Comparison of ENCODE assay signal across 10 mouse cellular contexts in genomic region chr12:72723965-72724364, GRCm38 (mm10). TPM values are rescaled to one million over a fixed set of nuclear protein-coding genes. Genes with fewer than 3 reads are reported as not detected.
DNase-seq lines count a peak whose midpoint lies in the region; ATAC-seq and TF ChIP-seq lines count a peak whose summit lies in the region.
"Had no signal": no experiment of that assay in that cellular context is flagged by ENCODE, and none has a peak within 500 bp of the region (broad histone marks: within the 10 kb centered on the region; RNA-seq: fewer than 3 reads in every experiment).

No protein-coding gene starts in this region.

- H3K4me1 ChIP-seq in kidney, adult 2 months (ENCODE audit: control insufficient read depth, insufficient read depth, low read length), result no peaks in the 10 kb centered on the region
- 0 out of 2 replicates have a peak, but pooled peaks cover 5% of the 10 kb centered on the region for H3K4me1 ChIP-seq in kidney, embryonic 16.5 days (ENCODE audit: insufficient read depth, low read length)
- no peaks in the 10 kb centered on the region for H3K4me1 ChIP-seq in kidney, postnatal 0 days (replicated peaks; ENCODE audit: insufficient read depth, low read length)
- no peaks in the 10 kb centered on the region for H3K4me1 ChIP-seq in hindbrain, embryonic 12.5 days

- DNase-seq in kidney, adult 2 months, result peak; percentile 54
- DNase-seq in adrenal gland, adult 2 months, result peak; percentile 96
- DNase-seq in kidney, postnatal 0 days (ENCODE audit: low spot score), result peak; percentile 37
- peak; percentile 6 for DNase-seq in ovary, postnatal 10 days (ENCODE audit: low spot score)
- DNase-seq: cerebellum, adult 8-10 months had no signal

- no peak for TF ChIP-seq CTCF in kidney, adult 2 months (conservative IDR thresholded peaks at IDR 0.05; ENCODE audit: insufficient read depth, insufficient read length, low read depth, low read length)
- TF ChIP-seq CTCF in kidney, postnatal 0 days (IDR thresholded peaks at IDR 0.05; ENCODE audit: low read depth), result no peak

- no peak overlapping the region for H3K4me2 ChIP-seq in kidney, embryonic 16.5 days (replicated peaks; ENCODE audit: low read depth, low read length)
- no peak overlapping the region for H3K4me2 ChIP-seq in kidney, postnatal 0 days (ENCODE audit: low read length)
- no peak overlapping the region for H3K4me2 ChIP-seq in hindbrain, embryonic 12.5 days (replicated peaks)
- H3K4me2 ChIP-seq: heart, embryonic 15.5 days; intestine, embryonic 15.5 days had no signal

- no peaks in the 10 kb centered on the region for H3K36me3 ChIP-seq in kidney, adult 2 months (ENCODE audit: control insufficient read depth, insufficient read depth, low read length)
- H3K36me3 ChIP-seq in kidney, embryonic 16.5 days (ENCODE audit: insufficient read depth, low read length), result no peaks in the 10 kb centered on the region
- H3K36me3 ChIP-seq in kidney, postnatal 0 days (ENCODE audit: insufficient read depth, low read length), result no peaks in the 10 kb centered on the region
- H3K36me3 ChIP-seq in hindbrain, embryonic 12.5 days, result no peaks in the 10 kb centered on the region
- H3K36me3 ChIP-seq: heart, embryonic 15.5 days; intestine, embryonic 15.5 days had no signal

- ATAC-seq in kidney, embryonic 16.5 days (ENCODE audit: low FRiP score, low TSS enrichment), result no peak
- ATAC-seq in kidney, postnatal 0 days (replicated peaks; ENCODE audit: low FRiP score, low read depth), result no peak
- no peak for ATAC-seq in hindbrain, embryonic 12.5 days (ENCODE audit: low FRiP score)
- no peak for ATAC-seq in megakaryocyte, adult 5-6 weeks (ENCODE audit: poor library complexity, severe bottlenecking)
- ATAC-seq: intestine, embryonic 15.5 days had no signal

- WGBS in kidney, adult 2 months, result 28% methylated on average over 3 of the region's 3 CpGs
- 36% methylated on average over 3 of the region's 3 CpGs for WGBS in kidney, embryonic 16.5 days
- 26% methylated on average over 3 of the region's 3 CpGs for WGBS in kidney, postnatal 0 days
- WGBS in hindbrain, embryonic 12.5 days, result 60% methylated on average over 3 of the region's 3 CpGs

- H3K9ac ChIP-seq in kidney, embryonic 16.5 days (replicated peaks; ENCODE audit: low read length), result no peak overlapping the region
- no peak overlapping the region for H3K9ac ChIP-seq in kidney, postnatal 0 days (ENCODE audit: low read depth, low read length)
- H3K9ac ChIP-seq in hindbrain, embryonic 12.5 days, result no peak overlapping the region
- H3K9ac ChIP-seq: heart, embryonic 15.5 days; intestine, embryonic 15.5 days had no signal

- no peaks in the 10 kb centered on the region for H3K27me3 ChIP-seq in kidney, adult 2 months (replicated peaks; ENCODE audit: control insufficient read depth, insufficient read depth, low read length)
- H3K27me3 ChIP-seq in kidney, embryonic 16.5 days (ENCODE audit: insufficient read depth, low read length), result no peaks in the 10 kb centered on the region
- H3K27me3 ChIP-seq in kidney, postnatal 0 days (ENCODE audit: insufficient read depth, low read length), result no peaks in the 10 kb centered on the region
- H3K27me3 ChIP-seq in hindbrain, embryonic 12.5 days, result no peaks in the 10 kb centered on the region
- H3K27me3 ChIP-seq: heart, embryonic 15.5 days; intestine, embryonic 15.5 days had no signal

- no peak overlapping the region for H3K4me3 ChIP-seq in kidney, adult 2 months (ENCODE audit: insufficient read depth, low read depth, low read length)
- H3K4me3 ChIP-seq in kidney, embryonic 16.5 days (ENCODE audit: low read length), result no peak overlapping the region
- no peak overlapping the region for H3K4me3 ChIP-seq in kidney, postnatal 0 days (replicated peaks; ENCODE audit: low read depth, low read length)
- H3K4me3 ChIP-seq in hindbrain, embryonic 12.5 days, result no peak overlapping the region
- H3K4me3 ChIP-seq: heart, embryonic 15.5 days; intestine, embryonic 15.5 days had no signal

- H3K27ac ChIP-seq in kidney, adult 2 months (ENCODE audit: insufficient read depth, low read depth, low read length), result no peak overlapping the region
- no peak overlapping the region for H3K27ac ChIP-seq in kidney, embryonic 16.5 days (ENCODE audit: low read length)
- no peak overlapping the region for H3K27ac ChIP-seq in kidney, postnatal 0 days
- H3K27ac ChIP-seq in hindbrain, embryonic 12.5 days, result no peak overlapping the region
- H3K27ac ChIP-seq: heart, embryonic 15.5 days; intestine, embryonic 15.5 days had no signal

- TF ChIP-seq POLR2A in kidney, adult 2 months (IDR thresholded peaks at IDR 0.05; ENCODE audit: low read depth, low read length), result no peak

- no peaks in the 10 kb centered on the region for H3K9me3 ChIP-seq in kidney, embryonic 16.5 days (ENCODE audit: low read length)
- H3K9me3 ChIP-seq in kidney, postnatal 0 days (replicated peaks; ENCODE audit: low read length), result no peaks in the 10 kb centered on the region
- H3K9me3 ChIP-seq in hindbrain, embryonic 12.5 days (replicated peaks), result no peaks in the 10 kb centered on the region
- H3K9me3 ChIP-seq: heart, embryonic 15.5 days; intestine, embryonic 15.5 days had no signal

RNA-seq across cellular contexts. Expression of gene Ppm1a, which starts 33.3 kb away (rescaled TPM):
- polyA plus RNA-seq in kidney, adult 2 months (2012; rRNA removed), result 50.1 and 68.8 TPM in 2 replicates
- polyA plus RNA-seq in kidney, embryonic 16.5 days (2015; fragmentation: Nextera tagmentation; extraction: Ambion mirVana), result 17.4 and 25.3 TPM in 2 replicates
- 100 to 1,000 TPM; 232 to 265 TPM for total RNA-seq in adrenal gland, adult 2 months (2021)
- 39.0 and 48.1 TPM in 2 replicates for polyA plus RNA-seq in adrenal gland, adult 2 months (2012; rRNA removed)
- polyA plus RNA-seq in kidney, postnatal 0 days (2015; fragmentation: Nextera tagmentation; extraction: Ambion mirVana), result 52.6 and 53.5 TPM in 2 replicates
- polyA plus RNA-seq in hindbrain, embryonic 12.5 days (2016; fragmentation: Nextera tagmentation; extraction: Ambion mirVana), result 88.2 and 88.5 TPM in 2 replicates
- 63.4 and 66.1 TPM in 2 replicates for total RNA-seq in megakaryocyte, adult 5-6 weeks (2015)
- 100 and 106 TPM in 2 replicates for total RNA-seq in megakaryocyte, adult 5-6 weeks (2017)

RNA-seq across cellular contexts. Expression of gene Dhrs7, which starts 59.3 kb away (rescaled TPM):
- 31.0 and 42.3 TPM in 2 replicates for polyA plus RNA-seq in kidney, adult 2 months (2012; rRNA removed)
- 12.1 and 13.7 TPM in 2 replicates for polyA plus RNA-seq in kidney, embryonic 16.5 days (2015; fragmentation: Nextera tagmentation; extraction: Ambion mirVana)
- 100 to 1,000 TPM; 159 to 195 TPM for total RNA-seq in adrenal gland, adult 2 months (2021)
- polyA plus RNA-seq in adrenal gland, adult 2 months (2012; rRNA removed), result 45.8 and 59.2 TPM in 2 replicates
- polyA plus RNA-seq in kidney, postnatal 0 days (2015; fragmentation: Nextera tagmentation; extraction: Ambion mirVana), result 12.8 and 14.0 TPM in 2 replicates
- 7.5 and 8.3 TPM in 2 replicates for polyA plus RNA-seq in hindbrain, embryonic 12.5 days (2016; fragmentation: Nextera tagmentation; extraction: Ambion mirVana)
- total RNA-seq in megakaryocyte, adult 5-6 weeks (2015), result 97.7 and 99.7 TPM in 2 replicates
- 167 and 179 TPM in 2 replicates for total RNA-seq in megakaryocyte, adult 5-6 weeks (2017)

Comparison
In these comparisons a context has a peak if more than half of its experiments do, and no peak if none do; other contexts are left out.
1. DNase-seq: peak in every context shown above with its lines; median percentile 96 in adrenal gland, adult 2 months; 54 in kidney, adult 2 months; 37 in kidney, postnatal 0 days; 6 in ovary, postnatal 10 days.